Mouse (Mus musculus): ENCODE data around the gene Dffb. TPM values are rescaled to one million over a fixed set of nuclear protein-coding genes. Genes with fewer than 3 reads are reported as not detected.

Dffb gene
- 15.5 and 15.8 TPM in 2 replicates for polyA plus RNA-seq (2012)

- no peak for TF ChIP-seq GATA1 (IDR thresholded peaks at IDR 0.05; ENCODE audit: low read length)
Observed at GRCm38 (mm10) chr4:153974431-153975291, at the start of gene Dffb, which contains the start of gene Cep104. Gene Dffb, minus strand, starts transcription at chr4:153975126. Gene Cep104, plus strand, starts transcription at chr4:153975194.

GRCm38 (mm10) chr4:154023754-154024601 is 49.1 kb upstream of the Dffb start:
- peak; percentile 84 for TF ChIP-seq GATA1 (IDR thresholded peaks at IDR 0.05; ENCODE audit: low read length)

- no peak for TF ChIP-seq GATA1 (IDR thresholded peaks at IDR 0.05; ENCODE audit: low read length)
Observed at GRCm38 (mm10) chr4:154022844-154023243, 47.9 kb upstream of the Dffb start.

GRCm38 (mm10) chr4:154022407-154022806 is 47.5 kb upstream of the Dffb start:
- TF ChIP-seq GATA1 (IDR thresholded peaks at IDR 0.05; ENCODE audit: low read length): no peak

GRCm38 (mm10) chr4:154021432-154021831 is 46.5 kb upstream of the Dffb start:
- no peak for TF ChIP-seq GATA1 (IDR thresholded peaks at IDR 0.05; ENCODE audit: low read length)

GRCm38 (mm10) chr4:154019571-154019970 is 44.6 kb upstream of the Dffb start:
- TF ChIP-seq GATA1 (IDR thresholded peaks at IDR 0.05; ENCODE audit: low read length): no peak

GRCm38 (mm10) chr4:154015476-154015875 is 40.5 kb upstream of the Dffb start:
- no peak for TF ChIP-seq GATA1 (IDR thresholded peaks at IDR 0.05; ENCODE audit: low read length)

- TF ChIP-seq GATA1 (IDR thresholded peaks at IDR 0.05; ENCODE audit: low read length): no peak
Observed at GRCm38 (mm10) chr4:154012132-154012882, 37.4 kb upstream of the Dffb start.

- no peak for TF ChIP-seq GATA1 (IDR thresholded peaks at IDR 0.05; ENCODE audit: low read length)
Observed at GRCm38 (mm10) chr4:154011646-154012089, 36.7 kb upstream of the Dffb start, which contains the start of gene Lrrc47. Gene Lrrc47, plus strand, starts transcription at chr4:154011731.

GRCm38 (mm10) chr4:154010907-154011645 is 36.1 kb upstream of the Dffb start:
- no peak for TF ChIP-seq GATA1 (IDR thresholded peaks at IDR 0.05; ENCODE audit: low read length)

- no peak for TF ChIP-seq GATA1 (IDR thresholded peaks at IDR 0.05; ENCODE audit: low read length)
Observed at GRCm38 (mm10) chr4:154007759-154008158, 32.8 kb upstream of the Dffb start.

GRCm38 (mm10) chr4:154006264-154006663 is 31.3 kb upstream of the Dffb start:
- TF ChIP-seq GATA1 (IDR thresholded peaks at IDR 0.05; ENCODE audit: low read length): no peak

- TF ChIP-seq GATA1 (IDR thresholded peaks at IDR 0.05; ENCODE audit: low read length): no peak
Observed at GRCm38 (mm10) chr4:154005488-154005887, 30.6 kb upstream of the Dffb start.

- no peak for TF ChIP-seq GATA1 (IDR thresholded peaks at IDR 0.05; ENCODE audit: low read length)
Observed at GRCm38 (mm10) chr4:153993505-153993904, 18.6 kb upstream of the Dffb start.

GRCm38 (mm10) chr4:153992715-153993114 is 17.8 kb upstream of the Dffb start:
- TF ChIP-seq GATA1 (IDR thresholded peaks at IDR 0.05; ENCODE audit: low read length): no peak
